Mouse (Mus musculus): ENCODE measurements around the gene Med14.

Gene Med14

DNA sequence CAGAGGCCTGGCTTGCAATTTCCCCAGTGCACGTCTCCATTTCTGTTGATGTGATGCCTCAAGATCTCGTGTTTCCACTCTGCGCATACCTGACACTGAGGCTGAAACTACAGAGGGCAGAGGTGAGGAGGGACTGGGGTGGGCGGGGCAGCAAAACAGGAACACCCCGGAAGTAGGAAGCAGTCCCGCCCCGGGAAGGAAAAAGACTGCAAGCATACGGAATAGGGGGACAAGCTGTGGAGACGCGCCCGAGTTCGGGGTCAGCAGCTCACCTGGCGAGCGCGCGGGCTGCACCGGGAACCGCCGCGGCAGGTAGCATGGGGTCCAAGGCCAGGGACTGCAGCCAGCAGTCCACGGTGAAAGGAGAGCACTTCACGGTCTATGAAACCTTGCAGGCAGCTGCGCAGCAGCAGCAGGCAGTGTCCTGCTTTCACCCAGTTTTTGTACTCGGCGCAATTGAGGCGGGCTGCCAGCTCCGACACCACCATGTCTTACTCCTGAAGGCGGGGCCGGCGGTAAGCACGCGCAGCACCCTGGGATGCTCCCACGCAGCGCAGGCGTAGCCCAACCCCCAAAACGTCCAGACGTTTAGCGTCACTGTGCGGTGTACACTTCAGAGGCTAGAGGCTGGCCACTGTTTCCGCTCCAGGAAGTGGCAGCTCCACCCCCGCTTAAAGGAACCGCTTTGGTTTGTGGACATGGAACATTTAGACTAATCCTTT, 88.7 kb downstream of the Med14 start, which contains the start of gene 1810030O07Rik:
Gene 1810030O07Rik, minus strand, starts transcription at position 615 of the 722 bp plus-strand sequence.
- DNase-seq (ENCODE audit: low spot score), result peak; percentile 94

DNA sequence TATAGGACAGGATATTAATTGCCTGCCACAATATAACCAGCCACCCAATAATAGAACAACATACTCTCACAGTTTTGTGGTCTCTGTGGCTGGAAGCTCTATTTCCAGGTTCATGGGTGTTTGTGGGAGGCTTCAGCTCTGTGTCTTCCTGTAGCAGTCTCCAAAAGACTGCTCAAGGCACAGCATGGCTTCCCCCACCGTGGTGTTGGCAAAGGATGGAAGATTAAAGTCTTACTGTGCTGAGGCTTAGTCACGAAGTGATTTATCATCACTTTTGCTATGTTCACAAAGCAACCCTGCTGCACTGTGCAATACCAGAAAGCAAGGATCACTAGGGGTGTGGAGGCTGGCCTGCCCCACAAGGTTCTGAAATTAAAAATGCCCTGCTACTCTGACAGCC, 108.0 kb downstream of the Med14 start:
- DNase-seq (ENCODE audit: low spot score), result no peak

DNA sequence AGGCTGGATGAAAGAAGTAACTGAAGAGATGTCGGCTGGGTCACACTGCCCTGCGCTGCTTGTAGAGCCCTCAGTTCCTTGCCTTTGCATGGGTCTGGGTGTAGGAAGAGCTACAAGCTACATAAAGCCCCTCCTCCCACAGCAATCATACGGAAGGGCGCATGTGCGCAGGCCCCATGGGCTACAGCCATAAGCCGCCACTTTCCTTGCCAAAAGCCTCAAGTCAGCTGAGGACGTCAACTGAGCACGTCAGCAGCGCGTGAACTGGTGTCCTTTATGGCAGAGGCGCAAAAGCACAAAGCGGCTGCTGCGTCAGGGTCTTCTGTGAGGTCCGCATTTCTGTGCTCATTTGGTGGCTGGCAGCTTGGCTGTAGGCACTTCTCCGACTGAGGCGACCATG, 110.0 kb downstream of the Med14 start:
- no peak for DNase-seq (ENCODE audit: low spot score)

- DNase-seq (ENCODE audit: low spot score), result peak; percentile 22
Observed at GRCm38 (mm10) chrX:12645531-12646304, 116.2 kb downstream of the Med14 start.

DNA sequence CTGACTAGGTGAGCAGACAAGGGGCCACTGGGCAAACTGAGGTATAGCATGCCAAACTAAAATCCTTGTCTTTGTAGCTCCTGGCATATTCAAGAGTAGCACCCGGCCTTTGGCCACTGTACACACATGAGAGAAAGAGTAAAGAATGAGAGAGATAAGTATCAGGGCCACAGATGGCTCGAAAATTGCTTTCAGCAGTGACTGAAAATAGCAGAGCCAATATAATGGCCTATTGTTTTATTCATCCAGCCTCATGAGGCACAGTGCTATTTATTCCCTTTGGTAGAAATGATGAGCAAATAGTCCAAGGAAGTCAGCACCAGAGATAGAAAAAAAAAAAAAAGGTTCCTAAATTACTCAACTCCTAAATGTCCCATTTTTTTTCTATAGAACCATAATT, 116.9 kb downstream of the Med14 start:
- DNase-seq (ENCODE audit: low spot score), result no peak

All from adipocyte (in vitro differentiated cells).